Mouse (Mus musculus) heart, postnatal 25 days (tissue): Measurements from ENCODE around the gene Napsa. TPM values are rescaled to one million over a fixed set of nuclear protein-coding genes. Genes with fewer than 3 reads are reported as not detected.

Experiments used
- DNase-seq: peaks from one replicate; pipeline ENCODE4 v3.0.0; 2022; ENCODE audit warnings: low spot score
- intact Hi-C: fragments of 180-260 bp; cut with DNase I; formaldehyde crosslinking; loops from one replicate; pipeline ENCODE4 v1.15.1; 2025
- total RNA-seq, 2 experiments: library from RNA; stranded (reverse); gene quantifications; 2 replicates each; pipeline ENCODE4 v1.2.3; 2021

Gene Napsa
- total RNA-seq, 2 experiments from 2014 or later = 0.31 to 0.64 TPM

DNA sequence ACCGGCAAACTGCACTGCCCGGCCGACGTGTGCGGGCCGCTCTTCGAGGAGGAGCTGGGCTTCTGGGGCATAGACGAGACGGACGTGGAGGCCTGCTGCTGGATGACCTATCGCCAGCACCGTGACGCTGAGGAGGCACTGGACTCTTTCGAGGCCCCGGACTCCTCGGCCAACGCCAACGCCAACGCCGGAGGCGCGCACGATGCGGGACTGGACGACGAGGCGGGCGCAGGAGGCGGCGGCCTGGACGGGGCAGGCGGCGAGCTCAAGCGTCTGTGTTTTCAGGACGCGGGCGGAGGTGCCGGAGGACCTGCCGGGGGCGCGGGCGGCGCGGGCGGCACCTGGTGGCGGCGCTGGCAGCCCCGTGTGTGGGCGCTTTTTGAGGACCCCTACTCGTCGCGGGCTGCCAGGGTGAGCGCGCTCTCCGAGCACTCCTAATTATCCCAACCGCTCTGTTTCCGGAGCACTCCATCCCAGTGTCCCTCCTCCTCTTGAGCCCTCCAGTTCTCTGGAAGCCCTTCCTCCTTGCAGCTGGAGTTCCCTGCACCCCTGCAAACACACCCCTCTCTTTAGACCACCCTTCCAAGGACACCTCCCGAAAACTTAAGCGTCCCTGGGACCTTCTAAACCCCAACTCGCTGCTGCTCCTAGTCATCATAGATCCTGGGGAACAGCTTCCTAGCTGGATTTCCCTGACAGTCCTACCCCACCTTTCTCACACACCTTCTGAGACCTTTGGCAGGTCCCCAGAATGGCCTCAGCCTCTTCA, 19.4 kb downstream of the Napsa start:
- no peak for DNase-seq
- intact Hi-C loops = no loop called here

DNA sequence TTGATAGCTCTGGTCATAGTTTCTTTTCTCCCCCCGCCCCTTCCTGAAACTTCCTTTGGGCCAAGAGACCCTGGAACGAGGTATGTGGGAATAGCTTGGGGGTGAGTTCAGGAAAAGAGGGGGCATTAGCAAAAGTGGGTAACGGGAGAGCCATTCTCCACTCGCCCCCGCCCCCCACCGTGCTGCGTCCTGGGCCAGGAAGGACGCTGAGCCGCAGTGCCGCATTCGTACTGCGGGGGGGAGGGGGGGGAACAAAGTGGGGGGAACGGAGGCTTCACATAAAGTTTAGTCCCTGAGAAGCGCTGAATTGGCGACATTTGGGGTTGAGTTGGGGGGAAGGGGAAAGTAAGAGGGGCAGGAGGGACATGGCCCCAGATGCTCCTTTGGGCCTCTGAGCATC, 20.9 kb downstream of the Napsa start:
- intact Hi-C loops = no loop called here

DNA sequence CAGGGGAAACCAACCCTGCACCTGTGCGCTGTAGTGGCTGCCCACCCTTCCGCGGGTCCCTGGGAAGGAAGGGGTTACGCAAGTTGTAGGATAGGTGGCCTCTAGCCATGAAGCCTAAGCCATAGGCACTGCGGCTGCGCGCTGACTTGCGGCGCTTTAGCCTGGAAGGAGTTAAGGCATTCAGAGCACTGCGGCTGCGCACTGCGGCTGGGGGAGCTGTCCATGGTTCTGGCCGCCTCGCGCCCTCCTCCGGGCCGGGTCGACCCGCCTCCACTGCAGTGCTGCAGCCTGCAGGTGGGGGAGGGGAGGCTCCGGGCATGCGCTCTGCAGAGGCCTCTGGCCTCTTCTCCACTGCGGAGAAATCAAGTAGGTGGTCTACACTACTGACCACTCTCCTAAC, 21.6 kb downstream of the Napsa start:
- DNase-seq = peak; percentile 20
- intact Hi-C loops = no loop called here

More for the DNA sequence above, 20.9 kb downstream of the Napsa start:
- DNase-seq = no peak

DNA sequence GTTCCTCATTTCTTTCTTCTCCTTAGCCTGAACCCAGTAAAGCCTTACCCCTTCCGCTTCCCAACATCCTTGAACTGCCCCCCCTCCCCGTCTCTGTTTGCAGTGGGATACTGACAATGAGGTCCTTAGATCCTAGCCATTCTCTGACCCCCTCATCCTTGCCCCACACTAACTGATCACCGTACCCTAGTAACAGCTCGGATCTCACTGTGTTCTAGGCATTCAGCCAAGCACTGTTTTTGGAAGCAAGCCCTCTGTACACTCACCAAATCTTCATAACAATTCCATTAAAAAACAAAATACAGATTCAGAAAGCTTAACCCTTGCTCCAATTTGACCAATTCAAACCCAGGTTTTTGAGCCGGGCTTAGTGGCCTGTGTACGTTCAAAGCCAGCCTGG, 22.1 kb downstream of the Napsa start:
- intact Hi-C loops = no loop called here
- no peak for DNase-seq

DNA sequence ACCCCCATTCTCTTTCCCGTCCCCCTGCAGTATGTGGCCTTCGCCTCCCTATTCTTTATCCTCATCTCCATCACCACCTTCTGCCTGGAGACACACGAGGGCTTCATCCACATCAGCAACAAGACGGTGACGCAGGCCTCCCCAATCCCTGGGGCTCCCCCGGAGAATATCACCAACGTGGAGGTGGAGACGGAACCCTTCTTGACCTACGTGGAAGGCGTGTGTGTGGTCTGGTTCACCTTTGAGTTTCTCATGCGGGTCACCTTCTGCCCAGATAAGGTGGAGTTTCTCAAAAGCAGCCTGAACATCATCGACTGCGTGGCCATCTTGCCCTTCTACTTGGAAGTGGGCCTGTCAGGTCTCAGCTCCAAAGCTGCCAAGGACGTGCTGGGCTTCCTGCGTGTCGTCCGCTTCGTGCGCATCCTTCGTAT, 23.0 kb downstream of the Napsa start:
- DNase-seq = no peak
- intact Hi-C loops = no loop called here

DNA sequence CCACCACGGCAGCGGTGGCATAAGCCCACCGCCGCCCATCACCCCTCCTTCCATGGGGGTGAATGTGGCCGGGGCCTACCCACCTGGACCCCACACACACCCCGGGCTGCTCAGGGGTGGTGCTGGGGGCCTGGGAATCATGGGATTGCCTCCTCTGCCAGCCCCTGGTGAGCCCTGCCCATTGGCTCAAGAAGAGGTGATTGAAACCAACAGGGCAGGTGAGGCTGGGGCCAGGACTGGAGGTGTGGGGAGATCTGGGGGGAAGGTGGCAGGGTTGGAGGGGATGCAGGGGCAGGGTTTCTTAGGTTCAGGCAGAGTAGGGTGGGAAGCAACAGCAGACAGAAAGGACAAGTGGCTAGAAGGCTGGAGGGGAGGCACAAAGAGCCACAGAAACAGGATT, 23.9 kb downstream of the Napsa start:
- no peak for DNase-seq
- intact Hi-C loops = no loop called here

DNA sequence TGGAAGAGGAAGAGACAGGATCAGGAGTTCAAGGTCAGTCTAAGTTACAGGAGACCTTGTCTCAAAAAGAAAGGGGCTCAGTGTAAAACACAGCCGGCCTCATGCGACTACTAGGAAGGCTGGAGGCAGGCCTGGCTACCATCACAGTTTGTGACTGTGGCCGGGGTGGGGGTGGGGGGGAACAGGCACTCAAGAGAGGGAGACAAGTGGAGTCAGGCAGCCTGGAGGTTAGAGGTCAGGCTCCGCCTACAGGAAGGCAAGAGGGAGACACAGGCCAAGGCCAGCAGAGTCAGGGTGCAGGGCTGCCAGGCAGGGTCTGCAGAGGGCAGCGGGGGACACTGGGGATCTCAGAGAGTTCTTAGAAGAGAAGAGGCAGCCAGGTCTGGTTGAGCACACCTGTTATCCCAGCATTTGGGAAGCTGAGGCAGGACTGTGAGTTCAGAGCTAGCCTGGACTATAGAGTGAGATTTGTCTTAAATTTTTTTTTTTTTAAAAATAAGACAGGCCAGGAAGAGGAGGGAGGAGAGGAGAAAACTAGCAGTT, 24.9 kb downstream of the Napsa start:
- intact Hi-C loops = no loop called here
- DNase-seq = no peak

DNA sequence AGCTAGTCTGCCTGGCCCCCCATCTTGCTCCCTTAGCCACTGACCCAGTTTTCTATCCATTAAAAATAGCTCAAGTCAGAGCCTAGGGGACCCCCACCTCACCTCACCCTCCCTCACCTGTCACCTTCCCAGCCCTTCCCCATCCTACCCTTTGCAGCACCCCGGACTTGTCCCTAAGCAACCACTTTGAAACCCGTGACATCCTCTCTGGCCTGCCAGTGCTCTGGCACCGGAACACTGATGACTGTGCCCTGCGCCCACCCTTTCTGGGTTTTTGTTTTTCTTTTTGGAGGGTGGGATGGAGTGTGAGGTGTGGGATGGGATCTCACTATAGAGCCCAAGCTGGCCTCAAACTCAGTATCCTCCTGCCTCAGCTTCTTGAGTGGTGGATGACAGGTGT, 25.5 kb downstream of the Napsa start:
- intact Hi-C loops = no loop called here
- DNase-seq = no peak

DNA sequence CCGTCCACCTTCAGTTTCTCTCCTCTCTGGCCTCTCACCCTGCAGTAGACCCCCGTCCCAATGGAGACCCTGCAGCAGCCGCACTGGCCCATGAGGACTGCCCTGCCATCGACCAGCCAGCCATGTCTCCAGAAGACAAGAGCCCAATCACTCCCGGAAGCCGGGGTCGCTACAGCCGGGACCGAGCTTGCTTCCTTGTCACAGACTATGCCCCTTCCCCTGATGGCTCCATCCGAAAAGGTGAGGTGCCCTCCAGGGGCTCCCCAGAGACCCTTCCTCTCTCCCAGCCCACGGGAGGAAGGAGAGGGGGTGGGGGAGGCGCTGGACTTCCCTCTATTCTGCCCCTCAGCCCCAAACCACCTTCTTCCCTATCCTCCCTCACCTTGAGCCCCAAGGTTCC, 26.2 kb downstream of the Napsa start:
- no peak for DNase-seq
- intact Hi-C loops = no loop called here

DNA sequence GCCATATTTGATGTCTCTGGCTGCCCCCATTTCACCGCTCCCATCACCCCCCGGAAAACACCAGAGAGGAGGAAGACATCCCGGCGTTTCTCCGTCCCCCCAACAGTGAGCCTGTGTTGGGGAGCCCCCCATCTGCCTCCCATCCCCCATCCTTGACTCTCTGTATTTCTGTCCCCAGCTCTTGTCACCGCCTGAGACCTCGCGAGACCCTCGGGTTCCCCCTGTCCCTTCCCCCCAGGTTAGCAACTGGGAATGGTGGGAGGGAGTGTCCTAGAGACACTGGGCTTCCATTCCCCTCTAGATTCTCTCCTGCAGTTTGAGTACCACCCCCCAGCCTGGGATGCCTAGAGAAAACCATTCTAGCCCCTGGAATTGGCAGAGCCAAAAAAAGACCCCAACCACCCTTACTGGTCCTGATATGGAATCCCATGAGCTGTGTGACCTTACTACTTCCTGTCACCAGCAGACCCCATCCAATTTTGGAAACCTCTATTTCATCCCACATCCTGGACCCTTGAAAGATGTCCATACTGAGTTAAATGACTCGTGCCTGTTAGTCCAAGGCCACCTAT, 28.6 kb downstream of the Napsa start:
- intact Hi-C loops = no loop called here
- no peak for DNase-seq

DNA sequence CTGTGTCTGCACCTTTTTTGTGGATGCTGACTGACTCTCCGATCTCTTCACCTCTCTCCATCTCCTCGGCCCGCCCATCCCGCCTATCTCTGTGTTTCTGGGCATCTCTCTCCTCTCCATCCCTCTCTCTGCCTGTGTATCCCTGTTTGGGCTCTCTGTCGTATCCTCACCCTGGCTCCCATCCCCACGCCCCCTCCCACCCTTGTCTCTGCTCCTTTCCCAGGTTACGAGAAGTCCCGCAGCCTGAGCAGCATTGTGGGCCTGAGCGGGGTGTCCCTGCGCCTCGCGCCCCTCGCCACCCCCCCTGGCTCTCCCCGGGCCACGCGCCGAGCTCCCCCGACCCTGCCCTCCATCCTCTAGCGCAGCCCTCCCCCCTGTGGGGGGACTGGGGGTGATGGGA, 29.5 kb downstream of the Napsa start:
- intact Hi-C loops = no loop called here
- no peak for DNase-seq

DNA sequence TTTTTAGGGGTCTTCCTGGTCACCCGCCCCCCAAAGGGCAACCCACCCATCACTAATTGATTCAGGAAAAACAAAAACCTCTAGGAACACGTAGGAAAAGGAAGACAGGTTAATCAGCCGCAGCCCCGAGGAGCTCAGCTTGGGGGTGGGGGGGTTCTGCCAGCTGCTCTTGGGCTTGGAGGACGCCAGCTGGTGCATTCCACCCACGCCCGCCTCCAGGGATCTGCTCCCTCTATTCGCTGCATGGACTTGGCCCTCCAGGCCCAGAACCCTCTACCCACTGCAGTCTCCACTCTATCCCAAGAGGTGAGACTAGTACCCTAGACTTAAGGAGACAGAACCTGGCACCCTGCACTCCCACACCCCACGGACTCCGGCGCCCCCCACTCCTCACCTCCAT, 30.3 kb downstream of the Napsa start:
- intact Hi-C loops = no loop called here
- no peak for DNase-seq

DNA sequence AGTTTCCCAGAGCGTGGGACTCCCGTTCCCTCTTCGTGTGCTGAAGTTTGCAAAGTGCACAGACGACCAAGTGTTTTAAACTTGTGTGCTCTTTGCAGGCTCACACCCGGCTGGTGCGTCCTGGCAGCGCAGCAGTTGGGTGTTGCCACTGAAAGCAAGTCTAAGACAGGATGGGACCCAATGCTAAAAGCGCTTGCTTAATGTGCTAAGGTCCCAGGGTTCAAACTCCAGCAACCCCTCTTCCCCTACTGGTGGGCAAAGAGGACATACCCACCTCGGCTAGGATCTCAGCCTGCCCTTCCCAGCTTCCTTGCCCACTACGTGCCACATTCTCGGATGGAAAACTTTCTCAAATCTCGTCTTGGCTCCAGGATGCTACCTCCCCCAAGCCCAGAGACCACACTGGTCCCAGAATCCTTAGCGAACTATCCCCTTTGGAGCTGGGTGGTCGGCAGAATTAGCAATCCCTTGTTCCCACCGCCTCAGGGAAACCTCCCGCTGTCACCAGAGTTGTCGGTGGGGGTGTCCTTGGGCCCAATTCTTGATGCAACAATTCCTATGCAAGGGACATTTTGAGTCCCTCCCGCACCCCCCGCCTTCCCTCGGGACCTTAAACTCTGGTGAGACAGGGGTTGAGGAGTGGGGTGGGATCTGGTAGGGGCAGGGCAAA, 31.1 kb downstream of the Napsa start:
- DNase-seq = no peak
- intact Hi-C loops = no loop called here

DNA sequence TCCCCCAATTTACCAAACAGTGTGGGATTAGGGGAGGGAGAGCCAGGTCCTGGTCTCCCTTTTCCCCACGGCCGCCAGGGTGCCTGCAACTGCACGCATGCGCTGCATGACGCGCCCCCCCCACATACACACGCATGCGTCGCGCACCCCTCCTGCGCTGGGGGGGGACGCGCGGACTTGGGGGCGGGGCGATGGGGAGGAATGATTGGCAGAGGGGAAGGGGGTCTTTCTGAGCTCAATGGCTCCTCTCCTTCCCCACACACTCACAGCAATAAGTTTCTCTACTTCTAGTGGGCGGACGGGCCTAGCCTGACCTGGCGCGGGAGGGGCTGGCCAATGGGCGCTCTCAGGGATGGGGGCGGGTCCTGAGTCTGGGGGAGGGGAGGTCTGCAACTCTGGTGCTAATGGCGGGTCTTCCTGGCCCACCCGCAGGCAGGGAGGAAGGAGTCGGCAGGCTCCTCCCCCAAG, 32.0 kb downstream of the Napsa start:
- intact Hi-C loops = no loop called here
- no peak for DNase-seq

DNA sequence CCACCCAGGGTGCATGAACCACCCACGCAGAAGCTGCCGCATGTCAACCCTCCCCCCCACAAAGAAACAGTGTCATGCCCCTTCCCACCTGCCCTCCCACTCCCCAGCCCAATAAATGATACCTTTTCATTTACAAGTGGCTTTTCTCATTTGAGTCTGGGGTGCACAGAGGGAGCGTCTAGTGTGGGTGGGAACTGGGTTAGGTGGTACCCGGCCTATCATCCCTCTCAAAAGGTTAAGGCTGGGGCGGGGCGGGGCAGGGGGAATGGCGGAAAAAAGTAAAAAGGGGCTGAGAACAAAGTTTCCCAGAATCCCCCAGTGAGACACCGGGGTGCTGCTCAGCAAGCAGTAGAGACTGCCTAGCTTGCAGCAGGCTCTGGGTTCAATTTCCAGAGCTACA, 32.4 kb downstream of the Napsa start:
- intact Hi-C loops = no loop called here
- no peak for DNase-seq

DNA sequence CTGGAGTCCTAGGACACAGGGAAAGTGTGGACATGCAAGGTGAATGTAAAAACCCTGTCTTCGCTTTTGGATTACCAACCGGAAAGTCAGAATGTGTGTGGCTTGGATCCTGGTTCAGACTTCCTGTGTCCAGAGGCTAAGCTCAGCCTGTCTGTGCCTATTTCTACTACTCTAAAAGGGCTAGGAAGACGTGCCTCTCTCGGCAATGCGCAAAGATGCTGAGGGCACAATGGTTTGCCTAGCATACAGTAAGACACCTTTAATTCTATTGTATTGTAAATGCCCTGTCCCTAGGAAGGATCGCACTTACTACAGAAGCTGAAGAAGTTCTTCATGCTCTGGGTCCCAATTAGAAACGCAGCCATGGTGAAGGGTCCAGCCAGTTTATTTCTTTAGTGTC, 33.3 kb downstream of the Napsa start:
- no peak for DNase-seq
- intact Hi-C loops = no loop called here

DNA sequence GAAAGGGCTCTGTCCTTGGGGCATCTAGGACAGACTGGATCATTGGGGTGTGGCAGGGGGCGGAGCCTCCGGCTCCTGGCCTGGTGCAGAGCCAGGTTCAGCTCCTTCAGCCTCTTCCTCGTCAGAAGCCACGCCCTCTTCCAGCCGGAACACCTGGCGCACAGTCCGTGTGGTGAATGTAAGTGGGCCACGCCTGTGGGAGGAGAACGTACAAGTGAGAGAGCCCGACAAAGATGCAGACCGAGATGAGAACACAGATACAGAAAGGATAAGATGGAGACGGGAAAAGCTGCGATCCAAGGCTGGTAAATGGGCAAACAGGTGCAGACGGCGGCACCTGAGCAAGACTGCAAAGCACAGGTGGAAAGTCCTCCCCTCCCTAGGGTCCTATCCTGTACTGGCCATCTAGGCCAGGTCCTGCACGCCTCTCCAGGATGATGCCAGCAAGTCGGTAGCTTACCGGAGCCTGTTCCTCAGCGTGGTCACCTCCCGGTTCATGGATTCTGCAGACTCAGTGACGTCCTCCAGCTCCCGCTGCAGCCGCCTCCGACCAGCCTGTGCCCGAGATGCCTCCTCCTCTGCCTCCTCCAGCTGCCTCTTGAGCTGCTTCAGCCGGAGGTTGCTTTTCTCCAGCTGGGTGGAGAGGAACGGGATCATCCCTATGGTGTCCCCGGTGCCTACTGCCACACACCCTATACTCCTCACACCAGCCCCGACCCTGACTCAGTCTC, 34.2 kb downstream of the Napsa start:
- intact Hi-C loops = no loop called here
- DNase-seq = no peak

DNA sequence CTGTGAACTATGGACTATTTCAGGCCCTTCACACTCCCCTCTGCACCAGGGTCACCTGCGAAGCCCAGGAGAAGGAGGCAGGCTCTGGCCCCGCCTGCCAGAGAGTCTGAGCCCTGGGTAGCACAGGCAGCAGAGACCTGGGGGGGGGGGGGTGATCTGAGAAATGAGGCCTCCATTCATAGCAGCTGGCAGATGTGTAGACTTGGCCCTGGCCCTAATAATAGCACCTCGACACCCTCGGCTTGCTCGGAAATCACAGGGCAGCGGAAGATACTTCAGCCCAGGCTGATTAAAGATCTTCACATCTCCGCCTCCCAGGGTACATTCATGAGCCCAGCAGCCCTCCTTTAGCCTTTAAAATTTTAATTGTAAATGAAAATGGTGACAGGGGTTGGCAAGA, 40.0 kb downstream of the Napsa start:
- intact Hi-C loops = no loop called here
- DNase-seq = no peak

DNA sequence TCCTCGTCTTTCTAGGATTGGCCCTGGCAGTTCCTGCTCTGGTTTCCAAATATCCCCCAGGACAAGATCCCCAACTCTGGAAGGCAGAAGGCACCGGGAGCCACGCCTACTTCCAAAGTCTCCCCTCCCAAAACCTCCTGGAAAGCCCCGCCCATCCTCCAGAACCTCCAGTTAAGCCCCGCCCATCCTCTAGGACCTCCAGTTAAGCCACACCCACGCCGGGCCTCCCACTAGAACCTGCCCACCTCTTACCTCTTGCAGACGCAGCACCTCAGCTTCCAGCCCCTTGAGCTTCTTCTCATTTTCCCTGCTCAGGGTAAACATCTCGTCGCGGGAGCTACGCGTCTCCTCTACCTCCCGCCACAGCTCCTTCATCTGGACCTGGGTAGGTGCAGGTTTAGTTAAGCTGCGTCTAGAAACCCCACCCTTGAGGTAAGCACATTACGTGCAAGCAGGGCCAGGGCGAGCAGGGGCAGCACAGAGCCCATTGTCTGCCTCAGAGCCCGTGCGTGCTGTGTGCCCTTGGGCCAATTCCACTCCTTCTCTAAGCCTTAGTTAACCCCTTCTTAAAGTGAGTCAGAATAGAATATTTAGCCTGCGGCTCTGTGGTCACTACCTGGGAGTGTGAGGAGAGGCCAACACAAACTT, 42.0 kb downstream of the Napsa start:
- intact Hi-C loops = no loop called here
- DNase-seq = no peak

DNA sequence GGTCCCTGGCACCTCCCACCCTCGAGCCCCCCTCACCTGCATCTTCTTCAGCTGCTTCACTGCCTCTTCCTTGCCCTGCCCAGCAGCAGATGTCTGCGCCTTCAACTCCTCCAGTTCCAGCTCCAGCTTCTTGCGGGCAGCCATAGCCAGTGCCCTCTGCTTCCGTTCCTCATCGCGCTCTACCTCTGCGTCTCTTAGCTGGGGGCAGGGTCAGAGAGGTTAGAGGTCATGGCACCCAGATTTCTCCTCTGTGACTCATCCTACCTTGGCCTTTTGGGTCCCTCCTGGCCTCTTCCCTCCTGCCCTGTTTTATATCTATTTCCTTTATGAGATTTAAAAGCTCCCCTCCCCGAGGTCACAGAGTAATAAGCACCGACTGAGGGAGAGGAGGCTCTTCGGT, 43.1 kb downstream of the Napsa start:
- DNase-seq = no peak
- intact Hi-C loops = no loop called here
